Comparison of ENCODE assay signal across 8 mouse cellular contexts in genomic region chr1:131134942-131135522, GRCm38 (mm10). TPM values are rescaled to one million over a fixed set of nuclear protein-coding genes. Genes with fewer than 3 reads are reported as not detected.
DNase-seq lines count a peak whose midpoint lies in the region; ATAC-seq lines count a peak whose summit lies in the region.

No protein-coding gene starts in this region.

- no peak for DNase-seq in heart, postnatal 25 days (ENCODE audit: low spot score)
- DNase-seq in A20 (ENCODE audit: low read depth, low spot score) = peak; percentile 78
- DNase-seq in c-Kit-positive CD71-positive TER-119-negative erythroid progenitor cells, embryonic 14.5 days (ENCODE audit: low read depth) = peak; percentile 41
- peak; percentile 45 to 62 for DNase-seq in kidney, postnatal 4 days
- DNase-seq in urinary bladder, postnatal 10 days (ENCODE audit: low spot score) = no peak
- DNase-seq in cerebellum, adult 18-20 months = no peak

- 0 out of 2 replicates have a peak overlapping the region, but pooled peaks have one; percentile 2 for H3K4me3 ChIP-seq in heart, embryonic 11.5 days (ENCODE audit: low read depth, low read length)
- no peak overlapping the region for H3K4me3 ChIP-seq in neural tube, embryonic 15.5 days (replicated peaks)

- H3K36me3 ChIP-seq in heart, embryonic 11.5 days (ENCODE audit: control insufficient read depth, insufficient read depth, low read length) = no peaks in the 10 kb centered on the region
- H3K36me3 ChIP-seq in neural tube, embryonic 15.5 days = peaks cover 9% of the 10 kb centered on the region

- whole genome bisulfite sequencing in heart, embryonic 11.5 days (ENCODE audit: insufficient replicate concordance) = 64% methylated on average over 8 of the region's 8 CpGs
- 44% methylated on average over 8 of the region's 8 CpGs for WGBS in neural tube, embryonic 15.5 days

- no peaks in the 10 kb centered on the region for H3K27me3 ChIP-seq in heart, embryonic 11.5 days (ENCODE audit: control insufficient read depth, insufficient read depth, low read length)
- H3K27me3 ChIP-seq in neural tube, embryonic 15.5 days (replicated peaks) = no peaks in the 10 kb centered on the region

- no peak overlapping the region for H3K27ac ChIP-seq in heart, embryonic 11.5 days (ENCODE audit: low read depth, low read length)
- H3K27ac ChIP-seq in neural tube, embryonic 15.5 days (replicated peaks) = no peak overlapping the region

- H3K4me1 ChIP-seq in heart, embryonic 11.5 days (ENCODE audit: control insufficient read depth, insufficient read depth, low read length) = 0 out of 2 replicates have a peak, but pooled peaks cover 3% of the 10 kb centered on the region
- peaks cover 40% of the 10 kb centered on the region for H3K4me1 ChIP-seq in neural tube, embryonic 15.5 days

- no peaks in the 10 kb centered on the region for H3K9me3 ChIP-seq in heart, embryonic 11.5 days (replicated peaks; ENCODE audit: control insufficient read depth, low read length)
- H3K9me3 ChIP-seq in neural tube, embryonic 15.5 days (replicated peaks) = no peaks in the 10 kb centered on the region

- ATAC-seq in heart, embryonic 11.5 days (replicated peaks; ENCODE audit: insufficient number of reproducible peaks, low FRiP score, low TSS enrichment) = no peak
- ATAC-seq in neural tube, embryonic 15.5 days (ENCODE audit: low FRiP score) = no peak

- intact Hi-C loops in heart, postnatal 25 days (cut with DNase I) = loop anchor here (10.0 kb wide), 1 partner anchor 150 kb away; no protein-coding TSS in a partner anchor

- peak overlapping the region; percentile 21; the same call in 1 of the 2 replicates for H3K4me2 ChIP-seq in heart, embryonic 11.5 days
- peak overlapping the region; percentile 11; the same call in 1 of the 2 replicates for H3K4me2 ChIP-seq in neural tube, embryonic 15.5 days

- H3K9ac ChIP-seq in heart, embryonic 11.5 days (ENCODE audit: low read depth, low read length) = no peak overlapping the region
- H3K9ac ChIP-seq in neural tube, embryonic 15.5 days (replicated peaks) = no peak overlapping the region

RNA-seq across cellular contexts. Expression of gene Dyrk3, which starts 3.1 kb away (rescaled TPM):
- polyA plus RNA-seq in heart, embryonic 11.5 days (2014; fragmentation: Nextera tagmentation; extraction: Ambion mirVana) = 3.7 and 4.0 TPM in 2 replicates
- total RNA-seq in heart, postnatal 25 days (2021) = under 1 TPM; 0.25 to 0.29 TPM
- polyA plus RNA-seq in neural tube, embryonic 15.5 days (2015; fragmentation: Nextera tagmentation; extraction: Ambion mirVana) = 10.3 and 14.0 TPM in 2 replicates

RNA-seq across cellular contexts. Expression of gene Eif2d, which starts 17.9 kb away (rescaled TPM):
- 50.7 and 51.5 TPM in 2 replicates for polyA plus RNA-seq in heart, embryonic 11.5 days (2014; fragmentation: Nextera tagmentation; extraction: Ambion mirVana)
- 10 to 100 TPM; 36.5 to 36.6 TPM for total RNA-seq in heart, postnatal 25 days (2021)
- polyA plus RNA-seq in neural tube, embryonic 15.5 days (2015; fragmentation: Nextera tagmentation; extraction: Ambion mirVana) = 51.5 and 53.7 TPM in 2 replicates

RNA-seq across cellular contexts. Expression of gene Mapkapk2, which starts 37.4 kb away (rescaled TPM):
- 51.4 and 57.6 TPM in 2 replicates for polyA plus RNA-seq in heart, embryonic 11.5 days (2014; fragmentation: Nextera tagmentation; extraction: Ambion mirVana)
- 100 to 1,000 TPM; 264 to 283 TPM for total RNA-seq in heart, postnatal 25 days (2021)
- polyA plus RNA-seq in neural tube, embryonic 15.5 days (2015; fragmentation: Nextera tagmentation; extraction: Ambion mirVana) = 15.0 and 19.9 TPM in 2 replicates

Comparison
In these comparisons a context has a peak if more than half of its experiments do, and no peak if none do; other contexts are left out.
1. DNase-seq: peak in A20 (single experiment), c-Kit-positive CD71-positive TER-119-negative erythroid progenitor cells, embryonic 14.5 days (single experiment) and kidney, postnatal 4 days (2 of 2); none in heart, postnatal 25 days (single experiment), urinary bladder, postnatal 10 days (single experiment) and cerebellum, adult 18-20 months (0 of 2).